Mouse (Mus musculus): ENCODE results near the gene Tctex1d1.

The Tctex1d1 gene

GRCm38 (mm10) chr4:103028177-103029088 lies 50.0 kb downstream of the Tctex1d1 start:
- CTCF ChIA-PET = interaction anchor here in 2 of 4 experiments (0.7 to 1.1 kb wide), 2 partner anchors 15 to 140 kb away, joined by 3 read pairs; no protein-coding TSS in a partner anchor

DNA sequence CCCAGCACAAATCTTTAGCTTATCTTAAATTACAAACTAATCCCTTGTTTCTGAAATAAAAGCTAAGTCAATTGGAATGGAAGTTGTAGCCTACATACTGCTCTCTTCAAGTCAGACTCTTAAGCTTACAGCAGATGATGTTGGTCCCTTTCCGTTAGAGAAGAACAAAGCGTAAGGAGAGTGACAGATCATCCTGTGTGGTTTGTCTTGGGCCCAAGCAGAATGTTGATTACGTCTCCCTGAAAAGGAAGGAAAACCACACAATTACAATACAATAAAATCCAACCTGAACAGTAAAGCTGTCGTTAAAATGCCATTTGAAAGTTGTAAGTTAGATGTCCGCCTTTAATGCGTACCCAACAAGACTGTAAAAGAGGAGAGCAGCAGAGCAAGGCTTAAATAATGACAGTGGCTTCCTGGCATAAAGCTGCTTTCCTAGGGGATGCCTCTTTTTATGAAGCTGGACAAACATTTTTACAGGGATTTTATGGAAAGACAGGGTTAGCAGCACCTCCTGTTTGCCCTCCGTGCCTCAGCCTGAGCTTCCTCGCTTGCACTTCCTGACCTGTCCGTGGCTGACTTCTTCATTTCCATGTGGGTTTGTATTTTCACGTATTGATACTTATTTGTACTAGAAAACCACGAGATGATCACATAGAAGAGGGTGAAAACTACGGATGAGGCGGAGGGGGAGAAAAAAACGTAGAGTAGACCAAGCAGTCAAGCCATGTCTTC lies 60.9 kb downstream of the Tctex1d1 start:
- ChIA-PET POLR2A (no interaction called here), CTCF (no interaction called here)

More at GRCm38 (mm10) chr4:103028177-103029088, 50.0 kb downstream of the Tctex1d1 start:
- POLR2A ChIA-PET = interaction anchor here in 3 of 4 experiments (0.5 to 1.1 kb wide), 3 partner anchors 86 to 815 kb away, joined by 3 to 7 read pairs (median 3); partner anchors contain the start of genes Mier1 (in 1 of the 3) and Wdr78 (in 1 of the 3)

DNA sequence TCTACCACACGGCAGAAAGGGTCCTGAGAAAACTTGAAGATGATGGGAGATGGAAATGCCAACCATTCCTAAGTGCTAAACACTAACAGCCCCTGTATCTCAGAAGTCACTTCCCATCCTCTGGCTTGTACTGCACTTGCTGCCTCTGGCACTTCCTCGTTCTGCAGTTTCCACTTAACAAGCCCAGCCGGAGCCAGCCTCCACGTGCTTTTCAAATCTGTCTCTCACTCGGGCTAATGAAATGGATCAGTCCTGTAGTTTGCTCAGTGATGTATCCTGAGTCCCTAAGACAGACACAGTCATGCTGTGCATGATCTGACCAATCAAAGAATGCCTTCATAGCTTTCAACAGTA lies 61.4 kb downstream of the Tctex1d1 start:
- POLR2A ChIA-PET = no interaction called here

GRCm38 (mm10) chr4:103042997-103043396 lies 64.6 kb downstream of the Tctex1d1 start:
- CTCF ChIA-PET = interaction anchor here in 1 of 4 experiments (0.6 to 1.1 kb wide), 3 partner anchors 14 to 270 kb away, joined by 3 to 5 read pairs (median 4); partner anchors contain the start of gene Oma1
- POLR2A ChIA-PET = interaction anchor here in 1 of 4 experiments (0.6 kb wide), 1 partner anchor 1164 kb away, joined by 6 read pairs; no protein-coding TSS in a partner anchor

More for the DNA sequence above, 61.4 kb downstream of the Tctex1d1 start:
- CTCF ChIA-PET = no interaction called here

DNA sequence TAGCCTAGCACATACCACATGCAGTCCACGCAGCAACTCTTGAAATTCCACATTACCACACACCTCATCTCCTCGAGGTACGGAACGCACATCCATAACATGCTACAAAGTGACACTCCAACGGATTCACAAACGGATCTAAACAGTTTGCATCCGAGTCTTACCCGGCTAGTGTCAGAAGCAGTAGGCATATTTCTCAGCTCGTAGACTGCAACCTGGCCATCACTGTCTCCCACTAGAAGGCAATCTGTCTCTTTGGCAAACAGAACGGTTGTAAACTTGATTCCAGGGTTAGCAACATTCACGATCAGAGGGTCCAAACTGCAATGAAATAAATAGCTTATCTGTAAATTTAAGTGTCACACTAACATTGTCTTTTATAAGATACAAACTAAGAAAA lies 69.6 kb downstream of the Tctex1d1 start:
- POLR2A ChIA-PET = interaction anchor here in 1 of 4 experiments (0.5 to 1.0 kb wide), 2 partner anchors 65 to 161 kb away, joined by 3 read pairs; no protein-coding TSS in a partner anchor
- CTCF ChIA-PET = no interaction called here
